In genomic region chr6:87151427-87151826, GRCm38 (mm10) we compare ENCODE assay signal across 15 mouse cellular contexts. TPM values are rescaled to one million over a fixed set of nuclear protein-coding genes. Genes with fewer than 3 reads are reported as not detected.
"Had no signal": no experiment of that assay in that cellular context is flagged by ENCODE, and none has a peak within 500 bp of the region (broad histone marks: within the 10 kb centered on the region; RNA-seq: fewer than 3 reads in every experiment).

No protein-coding gene starts in this region.

- H3K9ac ChIP-seq: liver, embryonic 15.5 days; midbrain, embryonic 15.5 days; neural tube, embryonic 12.5 days had no signal

- H3K4me1 ChIP-seq: midbrain, embryonic 15.5 days; neural tube, embryonic 12.5 days had no signal

- H3K4me3 ChIP-seq: liver, embryonic 15.5 days; midbrain, embryonic 15.5 days; neural tube, embryonic 12.5 days had no signal

- H3K4me2 ChIP-seq: liver, embryonic 15.5 days; midbrain, embryonic 11.5 days; midbrain, embryonic 15.5 days; neural tube, embryonic 12.5 days had no signal

- H3K27me3 ChIP-seq: midbrain, embryonic 15.5 days; neural tube, embryonic 12.5 days had no signal

- H3K27ac ChIP-seq: liver, embryonic 15.5 days; midbrain, embryonic 15.5 days; neural tube, embryonic 12.5 days had no signal

- H3K36me3 ChIP-seq: liver, embryonic 15.5 days; midbrain, embryonic 15.5 days; neural tube, embryonic 12.5 days had no signal

- DNase-seq: kidney, postnatal 10 days; left cerebral cortex, postnatal 4 days; lung, adult 2 months; lung, postnatal 36 days; retina, postnatal 1 day; right cerebral cortex, postnatal 4 days; spleen, adult 18-20 months; thymus, adult 18-20 months; thymus, postnatal 14 days had no signal

- H3K9me3 ChIP-seq: liver, embryonic 15.5 days; midbrain, embryonic 15.5 days; neural tube, embryonic 12.5 days had no signal

- ATAC-seq: lung, postnatal 0 days; midbrain, embryonic 15.5 days had no signal

RNA-seq across cellular contexts. Expression of gene D6Ertd527e, which starts 46.9 kb away (rescaled TPM):
- polyA plus RNA-seq: liver, adult 2 months; liver, embryonic 15.5 days; midbrain, embryonic 15.5 days had no signal
